Mouse (Mus musculus) c-Kit-negative CD71-positive TER-119-positive erythroid progenitor cells, embryonic 14.5 days (primary cell): ENCODE results near the gene Phlpp2.

Experiments
- DNase-seq: peaks from one replicate; pipeline ENCODE4 v3.0.0-alpha.2; 2013; ENCODE audit warnings: low read depth, low spot score

The Phlpp2 gene

DNA sequence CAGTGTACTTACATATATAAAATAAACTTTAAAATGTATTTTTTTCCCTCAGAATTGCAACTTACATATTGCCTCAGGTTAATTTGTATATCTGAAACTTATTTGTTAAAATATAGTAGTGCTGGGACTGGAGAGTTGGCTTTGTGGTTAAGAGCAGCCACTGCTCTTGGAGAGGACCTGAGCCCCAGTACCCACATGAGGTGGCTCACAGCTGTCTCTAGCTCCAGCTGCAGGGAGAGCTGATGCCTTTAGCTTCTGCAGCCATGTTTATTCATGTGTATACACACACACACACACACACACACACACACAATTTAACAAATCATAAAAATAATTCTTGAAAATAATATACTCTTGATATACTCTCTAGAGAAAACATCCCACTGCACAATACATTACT lies 34.0 kb downstream of the Phlpp2 start:
- DNase-seq = no peak

DNA sequence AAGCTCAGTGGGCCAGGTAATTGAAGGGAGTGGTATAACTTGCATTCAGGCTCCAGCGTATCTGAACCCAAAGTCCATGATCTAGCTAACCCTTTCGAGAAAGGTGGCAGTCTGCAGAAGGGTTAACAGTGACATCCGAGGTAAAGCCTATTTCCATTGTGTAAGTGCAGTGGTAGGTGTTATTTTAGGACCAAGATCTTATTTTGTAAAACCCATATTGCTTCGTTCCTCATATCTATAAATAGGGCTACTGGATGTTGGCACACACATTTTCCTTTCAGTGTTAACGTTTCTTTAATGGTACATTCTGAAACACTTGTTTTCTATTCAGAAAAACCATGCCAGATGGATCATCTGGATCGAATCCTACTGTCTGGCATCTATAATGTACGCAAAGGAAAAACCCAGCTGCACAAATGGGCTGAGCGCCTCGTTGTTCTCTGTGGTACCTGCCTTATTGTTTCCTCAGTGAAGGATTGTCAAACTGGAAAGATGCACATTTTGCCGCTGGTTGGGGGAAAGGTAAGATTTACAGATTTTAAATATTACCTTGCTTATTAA lies 35.6 kb downstream of the Phlpp2 start:
- DNase-seq = no peak

GRCm38 (mm10) chr8:109904928-109905668 lies 36.8 kb downstream of the Phlpp2 start:
- DNase-seq = no peak

DNA sequence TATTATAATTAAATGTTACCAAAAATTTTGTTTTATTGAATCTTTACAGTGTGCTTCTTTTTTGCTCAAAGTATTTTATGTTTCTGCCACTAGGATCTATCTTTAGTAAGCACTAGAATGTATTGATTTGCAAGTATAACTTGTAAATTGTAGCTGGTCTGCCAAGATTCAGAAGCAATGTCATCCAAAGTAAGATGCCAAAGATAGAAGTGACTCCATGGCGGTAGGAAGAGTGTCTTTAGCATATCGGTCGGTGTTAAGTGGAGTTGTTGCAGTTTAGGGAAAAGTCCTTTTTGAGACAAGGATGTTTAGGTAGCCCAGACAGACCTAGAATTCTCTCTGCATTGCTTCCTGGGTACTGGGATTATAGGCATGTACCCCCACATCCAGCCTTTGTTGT lies 38.6 kb downstream of the Phlpp2 start:
- no peak for DNase-seq

GRCm38 (mm10) chr8:109907376-109907775 lies 39.0 kb downstream of the Phlpp2 start:
- DNase-seq = no peak

- DNase-seq = peak; percentile 32
These were observed 48.9 kb downstream of the Phlpp2 start for GRCm38 (mm10) chr8:109917277-109917676.

GRCm38 (mm10) chr8:109920406-109921390 lies 52.4 kb downstream of the Phlpp2 start:
- DNase-seq = no peak

GRCm38 (mm10) chr8:109941606-109942360 lies 73.4 kb downstream of the Phlpp2 start:
- DNase-seq = no peak

- no peak for DNase-seq
These were observed 76.9 kb downstream of the Phlpp2 start for GRCm38 (mm10) chr8:109945153-109945632.

- DNase-seq = no peak
These were observed 77.4 kb downstream of the Phlpp2 start for GRCm38 (mm10) chr8:109945694-109946093.

GRCm38 (mm10) chr8:109946272-109946671 lies 77.9 kb downstream of the Phlpp2 start:
- DNase-seq = no peak

DNA sequence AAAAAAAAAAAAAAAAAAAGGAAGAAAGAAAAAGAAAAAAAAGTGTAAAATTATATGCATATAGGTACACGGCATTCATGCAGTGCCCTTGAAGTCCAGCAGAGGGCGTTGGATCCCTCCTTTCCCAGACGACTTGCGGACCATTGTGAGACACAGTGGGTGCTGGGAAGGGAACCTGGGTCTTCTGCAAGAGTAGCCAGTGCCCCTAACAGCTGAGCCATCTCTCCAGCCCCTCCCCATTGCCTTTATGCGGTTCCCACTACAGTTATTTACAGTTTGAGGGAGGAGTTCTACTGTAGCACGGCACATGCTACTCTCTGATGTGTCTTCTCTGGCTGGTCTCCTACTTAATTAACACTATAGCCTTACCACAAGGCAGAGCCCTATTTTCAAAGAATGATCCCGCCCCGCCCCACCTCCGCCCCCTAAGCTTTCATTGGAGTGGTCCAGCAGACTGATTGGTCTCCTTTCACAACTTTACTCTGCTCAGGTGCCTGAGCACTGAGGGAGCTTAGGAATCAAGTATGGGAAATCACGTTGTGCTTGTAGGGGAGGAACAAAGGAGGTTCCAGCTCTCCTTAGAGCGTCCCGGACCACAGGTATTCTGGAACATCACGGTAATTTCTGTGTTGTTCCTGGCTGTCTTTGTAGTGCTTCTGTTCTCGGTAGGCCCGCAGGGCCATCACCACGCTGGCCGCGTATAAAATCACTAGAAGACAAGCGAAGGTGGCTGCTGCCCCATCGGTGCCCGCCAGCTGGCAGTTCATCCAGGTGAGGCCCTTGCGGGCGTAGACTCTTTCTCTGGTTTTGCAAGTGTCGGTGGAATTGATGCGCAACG lies 79.3 kb downstream of the Phlpp2 start:
- DNase-seq = no peak

GRCm38 (mm10) chr8:109948285-109948564 lies 79.9 kb downstream of the Phlpp2 start:
- no peak for DNase-seq

DNA sequence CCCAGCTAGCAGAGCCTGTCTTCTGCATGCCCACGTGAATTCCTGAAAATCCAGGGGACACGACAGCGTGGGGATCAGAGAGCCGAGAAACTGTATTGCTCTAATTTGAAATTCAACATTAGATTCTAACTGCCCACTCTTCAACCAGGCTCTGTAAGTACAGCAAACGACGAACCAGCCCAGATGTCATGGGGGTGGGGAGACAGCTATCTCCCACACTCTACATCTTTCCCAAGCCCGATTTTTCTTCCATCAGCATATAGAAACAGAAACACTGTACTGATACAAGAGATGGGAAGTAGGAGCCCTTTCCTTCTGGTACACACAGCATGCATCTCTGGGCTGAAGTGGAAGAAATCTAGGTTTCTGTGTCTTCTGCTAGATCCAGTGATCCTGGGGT lies 83.8 kb downstream of the Phlpp2 start:
- DNase-seq = no peak

DNA sequence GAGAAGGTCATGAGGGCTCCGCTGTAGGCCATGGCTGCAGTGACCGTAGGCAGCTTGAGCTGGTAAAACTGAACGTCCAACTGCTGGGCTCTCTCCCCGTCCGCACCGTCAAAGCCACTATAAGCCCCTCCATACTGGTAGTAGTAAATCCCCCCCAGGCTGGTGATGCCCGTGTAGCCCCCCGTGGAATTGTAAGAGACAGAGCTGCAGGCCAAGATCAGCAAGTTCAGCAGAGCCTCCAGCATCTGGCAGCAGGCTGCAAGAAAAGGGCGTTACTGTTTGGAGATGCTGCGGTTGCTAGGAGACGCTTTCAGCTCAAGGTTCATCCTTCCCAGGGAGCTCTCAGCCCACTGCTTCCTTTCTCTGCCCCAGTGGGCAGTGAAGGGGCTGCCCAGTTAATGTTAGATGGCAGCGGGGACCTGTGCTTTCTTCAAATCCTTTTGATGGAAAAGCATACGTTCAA lies 86.2 kb downstream of the Phlpp2 start:
- DNase-seq = no peak

DNA sequence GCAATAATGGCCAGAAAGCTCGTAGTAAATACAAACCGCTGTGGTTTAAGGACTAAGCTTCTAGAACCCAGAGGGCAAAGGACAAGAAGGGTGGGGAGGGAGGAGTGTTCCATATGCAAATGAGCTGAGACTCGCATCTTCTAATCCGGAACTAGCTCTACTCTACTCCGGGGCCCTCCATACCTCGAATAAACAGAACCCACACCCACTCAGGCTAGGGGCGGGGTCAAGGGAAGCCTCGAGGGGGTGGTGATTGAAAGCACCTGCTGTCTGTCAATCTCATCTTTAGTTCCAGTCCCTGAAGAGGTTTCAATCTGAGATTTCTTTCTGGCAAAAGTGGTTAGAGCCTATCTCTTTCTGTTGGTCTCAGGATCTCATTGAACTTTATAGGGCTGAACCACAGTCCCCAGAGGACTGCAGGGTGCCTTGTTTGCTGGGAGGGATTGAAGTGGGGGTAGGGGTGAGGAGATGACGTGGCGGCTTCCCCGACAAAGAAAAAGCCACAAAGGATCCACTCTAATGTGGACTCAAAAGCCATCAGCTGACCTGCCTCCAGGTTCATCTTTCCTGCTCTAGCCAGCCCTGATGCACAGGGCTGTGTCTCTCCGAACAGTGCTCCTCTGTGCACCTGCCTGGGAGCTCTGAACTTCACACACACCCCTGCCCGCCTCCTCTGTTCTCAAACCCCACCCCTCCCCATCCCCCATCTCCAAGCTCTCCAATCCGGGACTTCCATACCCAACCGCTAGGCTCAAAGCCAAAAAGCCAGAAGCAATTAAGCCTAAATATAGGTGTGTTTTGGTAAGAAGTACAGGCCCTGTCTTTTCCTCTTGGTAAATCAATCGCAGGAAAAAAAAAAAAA lies 89.1 kb downstream of the Phlpp2 start:
- no peak for DNase-seq

- no peak for DNase-seq
These were observed 89.8 kb downstream of the Phlpp2 start for GRCm38 (mm10) chr8:109958036-109958655.

DNA sequence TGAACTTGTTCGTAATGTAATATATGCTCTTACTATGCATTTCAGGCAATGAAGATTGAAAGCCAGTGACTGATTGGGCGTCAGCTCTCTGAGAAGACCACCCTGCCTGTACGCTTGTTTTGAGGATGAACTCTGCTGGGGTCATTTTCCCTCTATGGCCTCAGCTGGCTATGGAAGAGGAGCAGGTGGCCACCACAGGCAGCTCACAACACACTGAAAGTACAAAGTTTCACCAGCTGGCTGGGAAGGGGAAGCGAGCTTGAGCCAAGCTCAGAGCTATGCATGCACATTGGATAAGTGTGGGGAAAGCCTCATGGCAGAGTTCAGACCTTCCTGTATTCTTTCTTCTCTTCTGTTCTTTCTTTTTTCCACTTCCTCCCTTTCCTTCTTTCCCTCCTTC lies 90.8 kb downstream of the Phlpp2 start:
- no peak for DNase-seq

DNA sequence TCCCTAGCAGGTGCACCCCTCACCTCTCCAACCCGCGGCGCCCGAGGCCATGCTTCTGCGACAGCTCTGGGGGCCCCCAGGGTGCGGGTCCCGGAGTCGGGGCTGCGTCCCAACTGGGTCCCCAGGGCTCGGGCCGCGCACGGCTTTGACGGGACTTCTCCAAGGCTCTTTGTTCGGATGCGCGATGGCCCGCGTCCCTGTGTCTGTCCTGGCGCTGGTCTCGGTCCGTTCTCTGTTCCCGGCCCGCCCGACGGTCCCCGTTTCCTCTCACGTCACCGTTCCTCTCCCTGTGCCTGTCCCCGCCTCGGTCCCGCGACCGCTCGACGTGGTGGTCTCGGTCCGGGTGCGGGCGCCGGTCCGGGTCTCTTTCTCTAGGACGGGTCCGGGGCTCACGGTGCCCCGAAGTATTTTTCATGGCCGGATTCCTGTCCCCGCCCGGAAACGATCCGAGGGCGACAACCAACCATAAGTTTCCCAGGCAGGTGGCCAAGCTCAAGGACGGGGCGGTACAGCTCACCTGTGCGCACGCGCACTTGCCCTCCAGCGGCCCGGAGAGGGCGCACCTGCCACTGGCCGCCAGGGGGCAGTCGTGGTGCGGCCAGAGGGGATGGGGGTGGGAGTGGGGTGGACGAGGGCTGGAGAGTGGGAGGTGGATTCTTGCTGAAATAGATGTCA lies 93.5 kb downstream of the Phlpp2 start, which contains the start of gene Marveld3:
Gene Marveld3 (minus strand): TSS at position 511 of the 675 bp plus-strand sequence.
- peak; percentile 8 for DNase-seq
